In genomic region chr10:39173077-39173476, GRCm38 (mm10) we compare ENCODE assay signal across 9 mouse cellular contexts. TPM values are rescaled to one million over a fixed set of nuclear protein-coding genes. Genes with fewer than 3 reads are reported as not detected.
A peak's percentile ranks its signal among the peaks of the same experiment; 100 is the strongest.
DNase-seq lines count a peak whose midpoint lies in the region; ATAC-seq lines count a peak whose summit lies in the region.
"Had no signal": no experiment of that assay in that cellular context is flagged by ENCODE, and none has a peak within 500 bp of the region (broad histone marks: within the 10 kb centered on the region; RNA-seq: fewer than 3 reads in every experiment).

No protein-coding gene starts in this region.

- H3K9ac ChIP-seq in embryonic facial prominence, embryonic 13.5 days = 0 out of 2 replicates have a peak overlapping the region, but pooled peaks have one; percentile 27
- H3K9ac ChIP-seq in midbrain, embryonic 13.5 days (replicated peaks) = no peak overlapping the region

- WGBS in embryonic facial prominence, embryonic 13.5 days = 25% methylated on average over 13 of the region's 13 CpGs
- 46% methylated on average over 13 of the region's 13 CpGs for WGBS in midbrain, embryonic 13.5 days

- H3K27ac ChIP-seq in embryonic facial prominence, embryonic 13.5 days = peak overlapping the region; percentile 56; the same call in 1 of the 2 replicates
- peak overlapping the region; percentile 96 for H3K27ac ChIP-seq in midbrain, embryonic 13.5 days
- H3K27ac ChIP-seq: macrophage had no signal

- peak overlapping the region; percentile 63 for H3K4me2 ChIP-seq in embryonic facial prominence, embryonic 13.5 days
- H3K4me2 ChIP-seq in midbrain, embryonic 13.5 days (replicated peaks) = no peak overlapping the region

- H3K27me3 ChIP-seq in embryonic facial prominence, embryonic 13.5 days = no peaks in the 10 kb centered on the region
- peaks cover 4% of the 10 kb centered on the region; the same call in 1 of the 2 replicates for H3K27me3 ChIP-seq in midbrain, embryonic 13.5 days

- H3K36me3 ChIP-seq in embryonic facial prominence, embryonic 13.5 days = no peaks in the 10 kb centered on the region
- H3K36me3 ChIP-seq in midbrain, embryonic 13.5 days = no peaks in the 10 kb centered on the region

- H3K4me3 ChIP-seq in embryonic facial prominence, embryonic 13.5 days = peak overlapping the region; percentile 7; the same call in 1 of the 2 replicates
- H3K4me3 ChIP-seq in midbrain, embryonic 13.5 days (replicated peaks) = no peak overlapping the region

- DNase-seq in cerebellum, adult 9-10 months = peak; percentile 26
- no peak for DNase-seq in cerebellum, adult 11 months
- DNase-seq in heart, postnatal 14 days = peak; percentile 54 to 71
- peak; percentile 56 to 74 for DNase-seq in kidney, postnatal 4 days
- DNase-seq in urinary bladder, postnatal 14 days (ENCODE audit: low spot score) = no peak
- no peak for DNase-seq in natural killer cell, adult 2 months (ENCODE audit: low spot score in 2 of 2)

- H3K9me3 ChIP-seq in embryonic facial prominence, embryonic 13.5 days = no peaks in the 10 kb centered on the region
- H3K9me3 ChIP-seq in midbrain, embryonic 13.5 days = peaks cover 1% of the 10 kb centered on the region; the same call in 1 of the 2 replicates

- no peak for ATAC-seq in embryonic facial prominence, embryonic 13.5 days (ENCODE audit: insufficient number of reproducible peaks, insufficient read depth, low FRiP score, low TSS enrichment, low read depth)
- ATAC-seq in midbrain, embryonic 13.5 days = no peak

- intact Hi-C loops in heart, postnatal 14 days (cut with DNase I) = loop anchor here (2.0 to 10.0 kb wide), 6 partner anchors 196 to 789 kb away; partner anchors contain the start of genes Fyn, Mfsd4b3 and Rev3l

- peaks cover 46% of the 10 kb centered on the region for H3K4me1 ChIP-seq in embryonic facial prominence, embryonic 13.5 days
- peaks cover 30% of the 10 kb centered on the region for H3K4me1 ChIP-seq in midbrain, embryonic 13.5 days (replicated peaks)

RNA-seq across cellular contexts. Expression of gene Ccn6, which starts 9.5 kb away (rescaled TPM):
- 0.51 and 0.58 TPM in 2 replicates for polyA plus RNA-seq in embryonic facial prominence, embryonic 13.5 days (2015; fragmentation: Nextera tagmentation; extraction: Ambion mirVana)
- total RNA-seq in heart, postnatal 14 days (2021) = under 1 TPM in 1 of 2 experiments, not detected in 1; 0.19 TPM
- 0.32 and 0.53 TPM in 2 replicates for polyA plus RNA-seq in midbrain, embryonic 13.5 days (2015; fragmentation: Nextera tagmentation; extraction: Ambion mirVana)
- polyA plus RNA-seq: macrophage had no signal

RNA-seq across cellular contexts. Expression of gene Tube1, which starts 39.3 kb away (rescaled TPM):
- 19.3 and 19.6 TPM in 2 replicates for polyA plus RNA-seq in embryonic facial prominence, embryonic 13.5 days (2015; fragmentation: Nextera tagmentation; extraction: Ambion mirVana)
- 1 to 10 TPM; 1.6 to 3.4 TPM for total RNA-seq in heart, postnatal 14 days (2021)
- 10.6 and 12.0 TPM in 2 replicates for polyA plus RNA-seq in midbrain, embryonic 13.5 days (2015; fragmentation: Nextera tagmentation; extraction: Ambion mirVana)

RNA-seq across cellular contexts. Expression of gene Fam229b, which starts 39.4 kb away (rescaled TPM):
- polyA plus RNA-seq in embryonic facial prominence, embryonic 13.5 days (2015; fragmentation: Nextera tagmentation; extraction: Ambion mirVana) = 15.1 and 18.7 TPM in 2 replicates
- total RNA-seq in heart, postnatal 14 days (2021) = 1 to 10 TPM; 3.5 to 5.9 TPM
- polyA plus RNA-seq in midbrain, embryonic 13.5 days (2015; fragmentation: Nextera tagmentation; extraction: Ambion mirVana) = 30.6 and 31.7 TPM in 2 replicates

Comparison
In these comparisons a context has a peak if more than half of its experiments do, and no peak if none do; other contexts are left out.
1. DNase-seq: peak in cerebellum, adult 9-10 months (single experiment), heart, postnatal 14 days (2 of 2) and kidney, postnatal 4 days (2 of 2); none in cerebellum, adult 11 months (single experiment), urinary bladder, postnatal 14 days (single experiment) and natural killer cell, adult 2 months (0 of 2).